Mouse (Mus musculus) spleen, adult 2 months (tissue): Measurements from ENCODE around the gene Alkbh2.

ENCODE experiments used
- CTCF ChIP-seq: fragments of 200-500 bp; IDR thresholded peaks from 2 replicates; pipeline ENCODE4 v1.5.1; 2011; ENCODE audit warnings: mild to moderate bottlenecking, inconsistent platforms; ENCODE audit not compliant: insufficient read depth, insufficient read length, insufficient replicate concordance; ENCODE audit errors: extremely low read depth
- POLR2A ChIP-seq: fragments of 200-500 bp; IDR thresholded peaks from 2 replicates; pipeline ENCODE4 v1.6.1; 2011; ENCODE audit warnings: low read depth, low read length, inconsistent platforms

- TF ChIP-seq CTCF (no peak), POLR2A (no peak)
These were observed 26.7 kb upstream of the Alkbh2 start for GRCm38 (mm10) chr5:114154765-114155164.
